Mouse (Mus musculus) limb, embryonic 14.5 days (tissue): Measurements from ENCODE around the gene BC030499. TPM values are rescaled to one million over a fixed set of nuclear protein-coding genes. Genes with fewer than 3 reads are reported as not detected.
A peak's percentile ranks its signal among the peaks of the same experiment; 100 is the strongest.

Experiments
- ATAC-seq: fragments of 200-750 bp; cut with Nextera tagmentation; 2 replicates; pipeline ENCODE4 v1.8.0; 2017; ENCODE audit warnings: low read depth, moderate number of reproducible peaks, moderate TSS enrichment; ENCODE audit not compliant: low FRiP score
- DNase-seq: peaks from one replicate; pipeline ENCODE4 v3.0.0-alpha.2; 2015; ENCODE audit warnings: low spot score
- H3K27ac ChIP-seq: fragments of 300-500 bp; sonication (generic); replicated peaks from 2 replicates; pipeline ENCODE4 v1.5.1; 2014; ENCODE audit warnings: low read depth, mild to moderate bottlenecking, low read length, moderate library complexity, mixed read lengths
- H3K27me3 ChIP-seq: fragments of 300-500 bp; sonication (generic); 2 replicates; pipeline ENCODE4 v1.6.1; 2014; ENCODE audit warnings: low read length, mixed read lengths; ENCODE audit not compliant: control insufficient read depth, insufficient read depth
- H3K36me3 ChIP-seq: fragments of 300-500 bp; sonication (generic); 2 replicates; pipeline ENCODE4 v1.6.1; 2014; ENCODE audit warnings: mild to moderate bottlenecking, low read length, moderate library complexity, mixed read lengths; ENCODE audit not compliant: control insufficient read depth, insufficient read depth
- H3K4me1 ChIP-seq: fragments of 300-500 bp; sonication (generic); 2 replicates; pipeline ENCODE4 v1.6.1; 2014; ENCODE audit warnings: antibody characterized with exemption, low read length, mixed read lengths; ENCODE audit not compliant: control insufficient read depth, insufficient read depth
- H3K4me2 ChIP-seq: fragments of 300-500 bp; sonication (generic); replicated peaks from 2 replicates; pipeline ENCODE4 v1.6.1; 2014; ENCODE audit warnings: low read depth, mild to moderate bottlenecking, low read length, moderate library complexity; ENCODE audit not compliant: severe bottlenecking
- H3K4me3 ChIP-seq: fragments of 300-500 bp; sonication (generic); replicated peaks from 2 replicates; pipeline ENCODE4 v1.5.1; 2014; ENCODE audit warnings: low read length
- H3K9ac ChIP-seq: fragments of 300-500 bp; sonication (generic); 2 replicates; pipeline ENCODE4 v1.6.1; 2014; ENCODE audit warnings: mild to moderate bottlenecking, low read depth, low read length, moderate library complexity; ENCODE audit not compliant: severe bottlenecking
- H3K9me3 ChIP-seq: fragments of 300-500 bp; sonication (generic); 2 replicates; pipeline ENCODE4 v1.6.1; 2016; ENCODE audit warnings: low read length; ENCODE audit not compliant: control insufficient read depth
- POLR2A ChIP-seq: fragments of 200-500 bp; IDR thresholded peaks from 2 replicates; pipeline ENCODE4 v1.8.0; 2012; ENCODE audit warnings: inconsistent platforms, mild to moderate bottlenecking, moderate library complexity, borderline replicate concordance; ENCODE audit not compliant: insufficient read depth, insufficient read length; ENCODE audit errors: extremely low read depth
- WGBS: fragments of 180-500 bp; shearing (Covaris S2); extraction: QIAGEN DNeasy Blood & Tissue Kit; methylation state at CpG from one replicate; pipeline ENCODE4 v1.1.7; 2014; 5-methylcytosine and 5-hydroxymethylcytosine counted together
- polyA plus RNA-seq, 2 experiments: library from polyadenylated mRNA; depleted of rRNA in 1 of 2; stranded (reverse) in 1 of 2; unstranded in 1 of 2; fragments of >200 nt; fragmentation: Nextera tagmentation in 1 of 2; extraction: Ambion mirVana in 1 of 2; gene quantifications; 2 replicates each; pipeline versions ENCODE4 v1.2.1 to v1.2.3; 2012 to 2014

Gene BC030499
- polyA plus RNA-seq, 2 experiments = 0.23 to 0.58 TPM

GRCm38 (mm10) chr11:78332676-78333075 is 42.0 kb downstream of the BC030499 start:
- Histone ChIP-seq H3K36me3 (peaks cover 40% of the 10 kb centered on the region), H3K27me3 (no peaks in the 10 kb centered on the region), H3K4me3 (no peak overlapping the region), H3K9me3 (no peaks in the 10 kb centered on the region), H3K27ac (no peak overlapping the region), H3K9ac (no peak overlapping the region), H3K4me2 (no peak overlapping the region), H3K4me1 (peaks cover 5% of the 10 kb centered on the region; the same call in 1 of the 2 replicates)
- TF ChIP-seq POLR2A = no peak
- 97% methylated on average over 12 of the region's 12 CpGs for WGBS
- ATAC-seq (no peak), DNase-seq (no peak)

- Histone ChIP-seq H3K27ac (no peak overlapping the region), H3K4me1 (peaks cover 2% of the 10 kb centered on the region; the same call in 1 of the 2 replicates), H3K4me2 (no peak overlapping the region), H3K27me3 (no peaks in the 10 kb centered on the region), H3K36me3 (peaks cover 48% of the 10 kb centered on the region), H3K9me3 (no peaks in the 10 kb centered on the region), H3K9ac (no peak overlapping the region), H3K4me3 (no peak overlapping the region)
- ATAC-seq (no peak), DNase-seq (no peak)
- no peak for TF ChIP-seq POLR2A
- 94% methylated on average over 5 of the region's 5 CpGs for WGBS
Measured at GRCm38 (mm10) chr11:78333992-78334391, 43.4 kb downstream of the BC030499 start.

GRCm38 (mm10) chr11:78337040-78337439 is 46.4 kb downstream of the BC030499 start:
- DNase-seq (no peak), ATAC-seq (no peak)
- no peak overlapping the region for H3K9ac ChIP-seq
- no peak overlapping the region for H3K4me2 ChIP-seq
- 94% methylated on average over 8 of the region's 8 CpGs for WGBS
- H3K36me3 ChIP-seq = peaks cover 67% of the 10 kb centered on the region
- TF ChIP-seq POLR2A = no peak
- H3K9me3 ChIP-seq = no peaks in the 10 kb centered on the region
- no peaks in the 10 kb centered on the region for H3K27me3 ChIP-seq
- no peaks in the 10 kb centered on the region for H3K4me1 ChIP-seq
- H3K27ac ChIP-seq = no peak overlapping the region
- H3K4me3 ChIP-seq = no peak overlapping the region

- DNase-seq = no peak
- no peak overlapping the region for H3K4me3 ChIP-seq
- TF ChIP-seq POLR2A = no peak
- WGBS = 85% methylated on average over 12 of the region's 12 CpGs
- H3K9me3 ChIP-seq = no peaks in the 10 kb centered on the region
- H3K27ac ChIP-seq = no peak overlapping the region
- ATAC-seq = no peak
- H3K4me1 ChIP-seq = peaks cover 29% of the 10 kb centered on the region
- H3K9ac ChIP-seq = no peak overlapping the region
- no peak overlapping the region for H3K4me2 ChIP-seq
- peaks cover 33% of the 10 kb centered on the region for H3K36me3 ChIP-seq
- H3K27me3 ChIP-seq = no peaks in the 10 kb centered on the region
Measured at GRCm38 (mm10) chr11:78341702-78342101, 51.1 kb downstream of the BC030499 start.

- H3K9ac ChIP-seq = peak within 1 kb of the TSS; percentile 90
- DNase-seq = peak; percentile 87
- H3K4me2 ChIP-seq = peak within 1 kb of the TSS; percentile 84
- H3K4me3 ChIP-seq = peak within 1 kb of the TSS; percentile 94
- peak; percentile 90; the same call in 1 of the 2 replicates for TF ChIP-seq POLR2A
- peak; percentile 89 for ATAC-seq
- peaks cover 29% of the 10 kb centered on the region for H3K4me1 ChIP-seq
- no peaks in the 10 kb centered on the region for H3K9me3 ChIP-seq
- under 1% methylated on average over 49 of the region's 66 CpGs for WGBS
- no peaks in the 10 kb centered on the region for H3K27me3 ChIP-seq
- peak within 1 kb of the TSS; percentile 93 for H3K27ac ChIP-seq
- peaks cover 42% of the 10 kb centered on the region for H3K36me3 ChIP-seq
Measured at GRCm38 (mm10) chr11:78343381-78344327, 53.0 kb downstream of the BC030499 start, which contains the start of gene Unc119. Unc119 (plus strand) TSS chr11:78343482.
